8 mouse cellular contexts compared by ENCODE assay signal in genomic region chr13:92529828-92530720, GRCm38 (mm10). TPM values are rescaled to one million over a fixed set of nuclear protein-coding genes. Genes with fewer than 3 reads are reported as not detected.
DNase-seq lines count a peak whose midpoint lies in the region; ATAC-seq lines count a peak whose summit lies in the region.

No protein-coding gene starts in this region.

- H3K36me3 ChIP-seq in forebrain, embryonic 11.5 days (ENCODE audit: control insufficient read depth, insufficient read depth, low read length), result no peaks in the 10 kb centered on the region
- no peaks in the 10 kb centered on the region for H3K36me3 ChIP-seq in liver, embryonic 11.5 days (ENCODE audit: control insufficient read depth, insufficient read depth, low read length)

- ATAC-seq in forebrain, embryonic 11.5 days (replicated peaks; ENCODE audit: low FRiP score), result peak; percentile 92
- ATAC-seq in liver, embryonic 11.5 days (replicated peaks; ENCODE audit: low FRiP score), result peak; percentile 92
- no peak for ATAC-seq in megakaryocyte progenitor cell, adult 5-6 weeks (replicated peaks; ENCODE audit: poor library complexity)

- 5% methylated on average over 34 of the region's 47 CpGs for WGBS in forebrain, embryonic 11.5 days
- 4% methylated on average over 47 of the region's 47 CpGs for WGBS in liver, embryonic 11.5 days

- H3K4me1 ChIP-seq in forebrain, embryonic 11.5 days (replicated peaks; ENCODE audit: control insufficient read depth, insufficient read depth, low read length), result no peaks in the 10 kb centered on the region
- peaks cover 5% of the 10 kb centered on the region; the same call in 1 of the 2 replicates for H3K4me1 ChIP-seq in liver, embryonic 11.5 days (replicated peaks; ENCODE audit: control insufficient read depth, insufficient read depth, low read length)

- peak; percentile 3 to 26 for DNase-seq in frontal cortex, adult 2 months (ENCODE audit: extremely low spot score in 1 of 2, low spot score in 1 of 2)
- DNase-seq in frontal cortex, postnatal 14 days (ENCODE audit: low spot score in 2 of 2), result no peak
- DNase-seq in CD4-positive, CD25-positive, alpha-beta regulatory T cell, adult 2 months (ENCODE audit: low read depth, low spot score), result peak; percentile 60
- no peak for DNase-seq in forebrain, embryonic 11.5 days (ENCODE audit: low spot score)
- DNase-seq in liver, embryonic 11.5 days (ENCODE audit: low spot score), result no peak
- DNase-seq in urinary bladder, postnatal 10 days (ENCODE audit: low spot score), result no peak
- no peak for DNase-seq in cerebellum, adult 8-10 months

- peak overlapping the region; percentile 84 for H3K4me2 ChIP-seq in forebrain, embryonic 11.5 days (ENCODE audit: low read depth, low read length, severe bottlenecking)
- peak overlapping the region; percentile 90 for H3K4me2 ChIP-seq in liver, embryonic 11.5 days

- peak overlapping the region; percentile 83 for H3K9ac ChIP-seq in forebrain, embryonic 11.5 days (ENCODE audit: low read length)
- H3K9ac ChIP-seq in liver, embryonic 11.5 days (ENCODE audit: low read depth, low read length), result peak overlapping the region; percentile 75

- peak overlapping the region; percentile 68 for H3K4me3 ChIP-seq in forebrain, embryonic 11.5 days (ENCODE audit: low read depth, low read length)
- H3K4me3 ChIP-seq in liver, embryonic 11.5 days (ENCODE audit: low read depth, low read length), result peak overlapping the region; percentile 72

- H3K27me3 ChIP-seq in forebrain, embryonic 11.5 days (ENCODE audit: control insufficient read depth, insufficient read depth, low read length), result no peaks in the 10 kb centered on the region
- H3K27me3 ChIP-seq in liver, embryonic 11.5 days (replicated peaks; ENCODE audit: control insufficient read depth, insufficient read depth, low read length), result no peaks in the 10 kb centered on the region

- peak overlapping the region; percentile 90 for H3K27ac ChIP-seq in forebrain, embryonic 11.5 days (ENCODE audit: low read depth, low read length)
- peak overlapping the region; percentile 92 for H3K27ac ChIP-seq in liver, embryonic 11.5 days (ENCODE audit: low read depth, low read length)

- no peaks in the 10 kb centered on the region for H3K9me3 ChIP-seq in forebrain, embryonic 11.5 days (ENCODE audit: control insufficient read depth, low read length)
- no peaks in the 10 kb centered on the region for H3K9me3 ChIP-seq in liver, embryonic 11.5 days (ENCODE audit: control insufficient read depth, low read length)

RNA-seq across cellular contexts. Expression of gene Zfyve16, which starts 0.6 kb away (rescaled TPM):
- 13.0 and 14.4 TPM in 2 replicates for polyA plus RNA-seq in frontal cortex, adult 2 months (2012; rRNA removed)
- 12.1 and 13.0 TPM in 2 replicates for polyA plus RNA-seq in forebrain, embryonic 11.5 days (2014; fragmentation: Nextera tagmentation; extraction: Ambion mirVana)
- 6.6 TPM in 2 replicates for polyA plus RNA-seq in liver, embryonic 11.5 days (2014; fragmentation: Nextera tagmentation; extraction: Ambion mirVana)
- 5.1 and 7.9 TPM in 2 replicates for total RNA-seq in megakaryocyte progenitor cell, adult 5-6 weeks (2015)
- total RNA-seq in megakaryocyte progenitor cell, adult 5-6 weeks (2017), result 4.7 and 7.1 TPM in 2 replicates

RNA-seq across cellular contexts. Expression of gene Spz1, which starts 45.9 kb away (rescaled TPM):
- not detected in 2 replicates for polyA plus RNA-seq in frontal cortex, adult 2 months (2012; rRNA removed)
- not detected in 2 replicates for polyA plus RNA-seq in forebrain, embryonic 11.5 days (2014; fragmentation: Nextera tagmentation; extraction: Ambion mirVana)
- polyA plus RNA-seq in liver, embryonic 11.5 days (2014; fragmentation: Nextera tagmentation; extraction: Ambion mirVana), result not detected in 2 replicates
- total RNA-seq in megakaryocyte progenitor cell, adult 5-6 weeks (2015), result not detected in 2 replicates
- total RNA-seq in megakaryocyte progenitor cell, adult 5-6 weeks (2017), result not detected in 2 replicates

RNA-seq across cellular contexts. Expression of gene Fam151b, which starts 46.3 kb away (rescaled TPM):
- polyA plus RNA-seq in frontal cortex, adult 2 months (2012; rRNA removed), result 9.7 and 12.1 TPM in 2 replicates
- not detected in 2 replicates for polyA plus RNA-seq in forebrain, embryonic 11.5 days (2014; fragmentation: Nextera tagmentation; extraction: Ambion mirVana)
- 0.19 TPM in 1 of 2 replicates, not detected in the other for polyA plus RNA-seq in liver, embryonic 11.5 days (2014; fragmentation: Nextera tagmentation; extraction: Ambion mirVana)
- 7.2 and 9.1 TPM in 2 replicates for total RNA-seq in megakaryocyte progenitor cell, adult 5-6 weeks (2015)
- 5.6 and 7.1 TPM in 2 replicates for total RNA-seq in megakaryocyte progenitor cell, adult 5-6 weeks (2017)

Comparison
In these comparisons a context has a peak if more than half of its experiments do, and no peak if none do; other contexts are left out.
1. DNase-seq: peak in frontal cortex, adult 2 months (2 of 2) and CD4-positive, CD25-positive, alpha-beta regulatory T cell, adult 2 months (single experiment); none in frontal cortex, postnatal 14 days (0 of 2), forebrain, embryonic 11.5 days (single experiment), liver, embryonic 11.5 days (single experiment), urinary bladder, postnatal 10 days (single experiment) and cerebellum, adult 8-10 months (single experiment).